Mouse (Mus musculus): ENCODE results near the gene Crmp1.

Gene Crmp1

DNA sequence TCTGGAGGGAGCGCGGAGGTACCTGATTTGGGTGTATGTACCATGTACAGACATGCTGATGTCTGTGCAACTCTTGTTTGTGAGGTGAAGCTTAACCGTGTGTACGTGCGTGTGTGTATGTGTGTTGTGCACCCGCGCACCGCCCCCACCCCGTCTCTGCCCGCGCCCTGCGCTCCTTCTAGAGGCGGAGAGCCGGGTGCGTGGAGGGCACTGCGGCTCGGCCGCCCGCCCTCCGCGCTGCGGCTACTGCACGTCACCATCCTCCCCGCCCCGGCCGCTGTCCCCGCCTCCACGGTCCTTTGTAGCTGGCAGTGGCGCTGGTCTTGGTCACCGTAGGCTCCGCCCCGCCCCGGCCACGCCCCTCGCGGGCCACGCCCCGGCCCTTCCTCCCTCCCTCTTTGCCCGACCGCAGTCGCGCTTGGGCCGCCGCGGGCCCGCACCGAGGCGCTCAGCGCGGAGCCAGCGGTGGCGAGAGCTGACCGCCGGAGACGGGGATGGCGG lies at the start of gene Crmp1:
Crmp1 (plus strand) TSS at position 290 of the 501 bp plus-strand sequence.
- DNase-seq (ENCODE audit: low spot score in 2 of 2): peak in 1 of 2 experiments; percentile 5

DNA sequence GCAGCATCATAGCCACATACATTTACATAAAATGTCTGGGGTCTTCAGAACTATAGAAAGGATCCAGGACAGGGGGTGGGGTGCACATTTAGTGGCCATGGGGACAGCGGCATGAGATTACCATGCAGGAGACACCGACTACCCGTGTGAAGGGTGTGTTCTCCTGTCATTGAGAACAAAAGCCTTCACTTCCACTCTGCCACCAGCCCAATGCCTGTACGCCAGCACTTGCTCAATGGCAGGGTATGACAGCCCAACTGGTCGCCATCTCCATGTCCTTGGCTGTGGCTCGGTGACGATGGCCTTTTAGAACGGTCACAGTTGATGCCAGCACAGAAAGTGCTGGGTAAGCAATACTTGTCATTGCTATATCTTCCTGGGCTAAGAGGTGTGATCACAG lies 45.5 kb upstream of the Crmp1 start:
- DNase-seq (ENCODE audit: low spot score in 2 of 2): no peak

DNA sequence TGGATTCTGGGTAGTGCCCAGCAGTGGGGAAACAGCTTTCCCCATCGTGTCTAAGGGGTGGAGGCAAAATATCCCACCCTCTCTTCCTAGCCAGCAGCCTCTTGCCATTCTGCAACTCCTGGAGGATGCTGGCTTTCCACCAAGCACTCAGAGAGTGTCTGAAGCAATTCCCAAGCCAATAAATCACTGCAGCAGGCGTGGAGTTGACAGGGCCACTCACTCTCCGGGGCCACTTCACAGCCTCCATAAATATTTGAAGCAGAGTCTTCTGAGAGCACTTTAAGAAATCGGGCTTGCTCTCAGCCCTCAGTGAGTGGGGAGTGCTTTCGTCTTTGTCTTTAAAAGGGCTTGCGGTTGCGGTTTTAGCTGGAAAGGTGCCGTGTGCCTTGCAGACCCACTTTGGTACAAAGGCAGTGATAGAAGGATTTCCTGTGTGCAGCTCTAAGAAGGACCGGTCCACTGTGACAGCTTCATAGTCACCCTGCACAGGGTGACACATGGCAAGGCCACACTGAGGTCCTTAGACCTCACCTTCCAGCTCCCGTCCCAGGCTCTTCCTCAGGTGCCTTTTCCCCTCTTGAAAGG lies 45.0 kb upstream of the Crmp1 start:
- DNase-seq (ENCODE audit: low spot score in 2 of 2): peak; percentile 6 to 26

DNA sequence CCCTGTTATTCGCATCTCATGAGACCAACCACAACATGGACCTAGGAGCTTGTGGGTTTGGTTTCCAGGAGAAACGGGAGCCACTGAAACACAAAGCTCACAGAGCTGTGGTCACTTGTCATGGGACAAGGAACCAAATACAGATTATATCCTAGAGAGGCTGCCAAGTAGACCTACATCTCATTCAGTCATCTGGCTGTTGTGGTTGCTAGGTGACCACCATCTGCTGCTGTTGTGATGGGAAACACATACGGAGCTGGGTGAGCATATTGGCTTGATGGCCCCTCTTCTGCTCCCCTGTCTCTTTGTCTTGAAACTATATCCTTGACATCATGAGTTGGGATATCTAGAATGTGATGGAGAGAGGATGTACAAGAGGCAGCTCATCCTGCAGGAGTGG lies 44.3 kb upstream of the Crmp1 start:
- DNase-seq (ENCODE audit: low spot score in 2 of 2): no peak

DNA sequence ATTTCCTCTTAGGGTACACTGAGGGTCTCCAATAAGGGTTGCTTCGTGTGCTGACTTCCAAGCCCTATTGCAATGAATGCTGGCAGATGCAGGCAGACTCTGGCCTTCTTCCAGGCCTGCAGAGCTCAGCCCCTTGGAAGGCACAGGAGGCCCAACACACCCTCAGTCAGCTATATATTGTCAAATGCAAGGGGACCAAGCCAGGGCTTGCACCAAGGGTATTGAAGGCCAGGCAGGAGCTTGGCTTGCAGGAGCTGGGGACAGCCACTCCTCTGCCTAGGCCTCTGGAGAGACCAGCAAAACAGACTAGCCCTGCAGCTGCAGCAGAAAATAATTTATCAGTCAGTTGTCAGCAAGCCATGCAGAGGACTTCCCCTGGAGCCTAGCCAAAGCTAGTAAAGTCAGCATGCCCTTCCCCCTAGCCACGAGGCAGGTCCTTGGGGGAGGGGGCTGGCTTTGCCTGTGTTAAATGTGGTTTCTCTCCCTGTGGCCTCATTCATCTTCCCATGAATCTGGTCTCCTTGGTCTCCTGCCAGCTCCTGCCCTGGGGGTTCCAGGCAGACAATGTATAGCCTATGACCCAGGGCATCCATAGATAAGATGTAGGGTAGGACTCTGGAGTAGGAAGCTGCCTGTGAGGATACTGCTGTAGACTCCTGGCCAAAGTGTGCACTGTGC lies 43.6 kb upstream of the Crmp1 start:
- no peak for DNase-seq (ENCODE audit: low spot score in 2 of 2)

DNA sequence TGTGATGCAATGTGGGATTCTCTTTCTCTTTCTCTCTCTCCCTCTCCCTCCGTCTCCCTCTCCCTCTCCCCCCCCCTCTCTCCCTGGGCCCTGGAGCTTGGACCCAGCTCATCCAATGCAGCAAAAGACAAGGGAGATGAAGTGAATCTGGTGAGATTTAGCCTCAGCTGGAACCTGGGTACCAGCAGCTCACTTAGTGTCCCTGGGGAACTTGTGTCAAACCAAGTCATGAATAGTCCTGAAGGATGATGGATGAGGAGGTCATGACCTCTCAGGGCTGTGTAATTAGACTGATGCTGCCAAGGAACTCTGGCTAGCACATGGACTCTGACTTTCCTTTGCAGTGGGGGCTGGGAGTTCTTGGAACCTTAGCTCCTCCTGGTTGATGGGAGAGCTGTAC lies 39.5 kb upstream of the Crmp1 start:
- DNase-seq (ENCODE audit: low spot score in 2 of 2): no peak

DNA sequence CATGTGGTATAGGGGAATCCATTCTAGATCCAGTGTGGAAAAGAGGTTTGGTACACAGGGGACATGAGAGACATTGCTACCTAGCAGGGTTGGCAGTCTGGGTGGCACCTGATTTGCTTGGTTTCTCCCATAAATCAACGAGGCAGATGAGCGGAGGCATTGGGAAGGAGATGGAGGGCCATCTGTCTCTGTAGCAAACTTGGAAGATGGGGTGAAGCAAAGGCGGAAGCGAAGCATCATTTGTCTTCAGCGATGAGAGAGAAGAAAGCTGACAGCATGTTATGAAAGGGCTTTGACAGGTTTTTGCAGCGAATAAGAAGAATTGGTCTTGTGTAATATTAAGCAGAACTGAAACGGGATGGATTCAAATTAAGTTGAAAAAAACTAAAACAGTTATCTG lies 36.9 kb upstream of the Crmp1 start:
- no peak for DNase-seq (ENCODE audit: low spot score in 2 of 2)

DNA sequence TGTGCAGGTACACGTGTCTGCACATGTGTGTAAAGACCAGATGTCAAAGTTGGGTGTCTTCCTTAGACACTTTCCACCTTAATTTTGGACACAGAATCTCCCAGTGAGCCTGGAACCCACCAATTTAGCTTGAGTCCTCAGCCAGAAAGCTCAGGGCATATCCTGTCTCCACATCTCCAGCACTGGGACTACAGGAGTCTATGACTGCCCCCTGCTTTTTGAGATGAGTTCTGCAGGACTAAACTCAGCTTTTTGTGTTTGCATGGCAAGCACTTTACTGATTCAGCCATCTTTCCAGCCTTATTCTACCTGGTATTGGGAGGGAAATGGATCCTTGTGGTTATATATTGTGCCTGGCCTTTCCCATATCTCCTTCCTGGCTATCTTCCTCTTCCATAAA lies 36.3 kb upstream of the Crmp1 start:
- DNase-seq (ENCODE audit: low spot score in 2 of 2): no peak

DNA sequence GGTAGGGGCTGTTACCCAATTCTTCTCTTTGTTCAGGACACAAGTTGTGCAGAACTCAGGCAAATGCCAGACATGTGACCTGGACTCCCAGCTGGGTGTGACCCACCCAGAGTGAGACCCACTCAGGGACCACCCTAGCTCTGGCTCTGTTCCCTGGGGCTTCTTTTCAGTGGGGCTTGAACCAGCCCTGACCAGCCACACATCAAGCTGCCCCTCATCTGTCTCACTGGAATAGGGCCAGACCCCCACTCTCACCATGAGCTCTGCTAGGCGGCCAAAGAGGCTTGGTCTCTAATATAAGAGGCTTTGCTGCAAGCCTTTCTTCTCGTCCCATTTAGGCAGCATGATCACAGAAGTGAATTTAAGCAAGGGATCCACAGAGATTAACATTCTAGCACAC lies 35.4 kb upstream of the Crmp1 start:
- no peak for DNase-seq (ENCODE audit: low spot score in 2 of 2)

DNA sequence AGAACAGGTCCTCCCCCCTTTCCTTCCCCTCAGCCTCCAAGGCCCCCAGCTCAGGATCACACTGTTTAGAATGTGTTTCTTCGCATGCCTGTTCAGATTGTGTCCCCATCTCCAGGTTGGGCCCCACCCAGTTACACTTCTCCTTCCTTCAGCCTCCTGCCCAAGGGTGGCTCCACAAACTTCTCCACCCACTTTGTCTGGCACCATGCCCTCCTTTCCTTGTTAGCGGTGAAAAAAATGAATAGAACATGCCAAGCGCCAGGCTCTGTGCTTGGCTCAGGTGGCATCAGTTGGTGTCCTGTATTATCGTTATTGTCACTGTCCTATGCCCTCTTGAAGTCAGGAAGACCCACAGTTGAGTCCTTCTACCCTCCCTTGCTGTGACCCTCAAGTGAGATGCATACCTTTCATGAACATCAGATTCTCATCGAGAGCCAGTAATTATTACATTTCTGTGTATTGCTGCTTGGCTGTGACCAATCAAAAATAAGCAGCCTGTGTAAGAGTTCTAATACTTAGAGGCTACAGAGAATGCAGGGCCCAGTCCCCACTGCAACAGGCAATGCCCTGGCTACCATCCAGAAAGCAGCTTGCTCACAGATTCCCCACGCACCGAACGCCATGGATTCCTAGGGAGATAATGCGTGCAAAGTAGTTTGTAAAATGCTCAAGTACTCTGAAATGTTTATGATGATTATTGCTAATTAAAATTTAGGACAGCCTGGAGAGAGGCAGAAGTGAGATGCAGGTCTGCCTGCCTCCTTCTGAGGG lies 28.6 kb upstream of the Crmp1 start:
- no peak for DNase-seq (ENCODE audit: low spot score in 2 of 2)

DNA sequence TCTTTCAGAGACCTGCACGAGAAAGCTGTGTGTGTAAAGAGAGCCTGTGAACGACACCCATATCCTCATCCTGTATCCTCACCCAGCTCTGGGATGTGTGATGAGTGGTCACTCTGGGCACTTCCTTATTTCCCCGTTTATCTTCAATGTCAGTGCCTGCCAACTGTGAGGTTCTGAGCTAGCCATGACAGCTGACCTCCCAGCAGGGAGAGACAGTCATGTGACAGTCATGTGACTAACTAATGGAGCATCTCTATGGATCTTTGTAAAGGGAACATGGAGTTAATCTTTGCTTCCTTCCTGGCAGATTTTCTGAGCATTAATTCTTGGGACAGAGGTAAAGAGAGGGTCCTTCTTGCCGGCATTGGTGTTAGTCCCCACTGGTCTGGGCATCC lies 28.0 kb upstream of the Crmp1 start:
- no peak for DNase-seq (ENCODE audit: low spot score in 2 of 2)

DNA sequence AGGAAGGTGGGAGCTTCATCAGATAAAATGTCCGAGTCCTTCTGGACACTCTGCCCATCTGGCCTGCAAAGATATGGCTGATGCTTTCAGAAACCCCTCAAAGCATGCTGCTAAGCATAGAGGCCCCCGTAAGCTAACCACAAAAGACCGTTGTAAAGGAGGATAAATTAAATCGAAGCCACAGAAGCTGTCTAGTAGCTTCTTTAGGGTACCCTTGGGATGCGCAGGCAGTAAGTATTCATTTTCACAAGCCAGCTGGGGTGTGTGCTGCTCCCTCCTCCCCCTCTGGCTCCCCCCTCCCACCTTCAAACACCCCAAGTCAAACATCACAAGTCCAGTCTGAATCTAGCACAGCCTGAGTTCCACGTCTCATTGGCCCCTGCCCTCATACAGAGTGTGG lies 27.1 kb upstream of the Crmp1 start:
- DNase-seq (ENCODE audit: low spot score in 2 of 2): no peak

DNA sequence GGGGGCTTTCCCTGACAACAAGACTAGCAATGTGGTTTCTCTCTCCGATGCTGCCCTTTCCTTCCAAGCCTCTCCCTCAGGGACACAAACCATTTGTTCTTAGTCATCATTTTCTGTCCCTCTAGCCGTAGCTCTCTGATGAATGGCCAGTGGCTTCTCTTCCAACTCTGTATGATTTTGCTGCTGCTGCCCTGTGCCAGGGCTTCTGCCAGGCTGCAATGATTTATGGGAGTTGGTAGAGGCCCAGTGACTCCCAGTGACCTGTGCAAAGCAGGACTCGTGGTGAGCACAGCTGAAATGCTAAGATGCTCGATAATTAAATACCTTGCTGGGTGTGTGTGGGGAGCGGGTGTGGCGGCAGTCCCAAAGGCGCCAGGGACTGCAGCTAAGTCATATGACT lies 26.5 kb upstream of the Crmp1 start:
- DNase-seq (ENCODE audit: low spot score in 2 of 2): no peak

DNA sequence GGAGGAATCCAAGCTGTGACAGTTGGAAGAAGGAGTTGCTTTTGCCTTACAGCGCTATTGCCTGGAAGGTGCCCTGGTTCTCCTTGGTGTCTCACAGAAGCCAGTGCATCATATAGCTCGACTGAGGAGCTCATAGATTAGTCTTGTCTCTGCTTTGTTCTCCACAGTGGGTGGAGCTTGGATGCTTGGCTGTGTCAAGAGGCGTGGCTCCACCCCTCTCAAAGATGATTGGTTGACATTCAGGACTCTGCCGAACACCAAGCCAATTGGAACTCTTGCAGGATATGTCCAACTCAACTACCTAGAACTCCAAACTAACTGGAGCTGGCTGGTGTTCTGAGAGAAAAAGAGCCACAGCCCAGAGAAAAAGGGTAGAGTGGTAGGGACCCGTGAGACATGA lies 22.1 kb upstream of the Crmp1 start:
- DNase-seq (ENCODE audit: low spot score in 2 of 2): no peak

DNA sequence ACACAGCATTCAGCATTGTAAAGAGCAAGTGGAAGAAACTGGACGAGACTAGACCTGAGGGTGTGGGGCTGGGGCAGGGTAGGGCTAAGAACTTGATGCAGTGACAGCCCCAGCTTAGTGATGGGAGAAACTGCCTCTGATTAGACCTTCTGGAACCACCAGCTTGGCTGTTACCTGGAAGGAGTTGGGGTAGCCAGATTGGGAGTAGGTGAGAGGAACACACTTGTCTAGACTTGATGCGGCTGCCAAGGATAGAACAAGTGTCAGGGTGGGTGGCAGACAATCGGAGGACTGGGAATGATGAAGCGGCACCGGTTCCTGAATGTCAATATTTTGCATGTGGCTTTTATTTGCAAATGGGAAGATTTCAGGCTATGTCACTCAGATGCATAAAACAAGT lies 21.2 kb upstream of the Crmp1 start:
- DNase-seq (ENCODE audit: low spot score in 2 of 2): no peak

DNA sequence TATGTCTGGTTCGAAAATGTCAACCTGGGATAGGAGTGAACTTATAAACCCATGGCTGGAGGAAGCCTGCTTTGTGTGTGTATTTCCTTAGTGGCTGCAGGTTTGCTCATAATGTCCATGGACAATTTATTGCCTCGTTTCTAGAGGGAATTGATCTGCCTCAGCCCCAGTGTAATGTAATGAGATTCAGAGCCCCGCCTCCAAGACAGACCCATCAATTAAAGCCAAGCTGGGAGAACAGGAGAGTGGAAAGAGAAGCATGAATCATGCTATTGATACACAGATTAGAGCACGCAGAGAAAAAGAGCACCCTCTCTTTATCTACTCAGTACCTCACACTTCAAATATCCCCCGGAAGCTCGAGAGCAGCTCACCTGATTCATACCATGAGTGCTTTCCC lies 20.2 kb upstream of the Crmp1 start:
- no peak for DNase-seq (ENCODE audit: low spot score in 2 of 2)

DNA sequence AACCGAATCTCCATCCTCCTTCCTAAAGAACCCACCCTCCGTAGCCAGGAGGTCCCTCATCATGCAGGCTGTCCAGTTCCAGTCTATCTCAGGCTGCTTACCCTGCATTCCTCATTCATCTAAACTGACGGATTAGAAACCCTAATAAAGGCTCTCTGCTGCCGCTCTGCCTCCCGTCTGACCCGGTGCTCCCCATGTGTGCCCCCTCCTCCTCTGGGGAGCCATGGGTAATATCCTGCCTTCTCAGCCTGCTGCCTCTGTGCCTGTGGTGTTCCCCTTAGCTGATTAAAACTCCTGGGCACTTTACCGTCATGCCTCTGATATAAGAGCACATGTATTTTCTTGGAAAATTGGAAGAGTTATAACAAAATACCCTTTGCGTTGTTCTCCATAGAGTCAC lies 19.4 kb upstream of the Crmp1 start:
- DNase-seq (ENCODE audit: low spot score in 2 of 2): no peak

DNA sequence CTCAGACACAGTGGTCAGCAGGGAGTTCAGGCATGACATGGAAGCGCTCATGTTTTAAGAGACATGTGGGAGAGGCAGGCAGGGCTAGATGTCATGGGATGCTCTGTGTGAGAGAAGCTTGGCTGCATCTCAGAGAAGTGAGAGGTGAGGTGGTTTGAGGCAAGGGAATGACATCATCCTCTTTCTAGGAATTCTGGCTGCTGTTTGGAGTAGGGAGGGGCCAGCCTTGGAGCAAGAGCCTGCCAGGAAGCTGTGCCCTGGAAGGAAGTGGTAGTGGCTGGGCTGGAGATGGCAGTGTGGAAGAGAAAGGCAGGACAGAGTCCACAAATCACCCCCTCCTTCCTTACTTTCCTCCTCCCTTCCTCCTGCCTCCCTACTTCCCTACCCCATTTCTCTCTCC lies 16.0 kb upstream of the Crmp1 start:
- no peak for DNase-seq (ENCODE audit: low spot score in 2 of 2)

DNA sequence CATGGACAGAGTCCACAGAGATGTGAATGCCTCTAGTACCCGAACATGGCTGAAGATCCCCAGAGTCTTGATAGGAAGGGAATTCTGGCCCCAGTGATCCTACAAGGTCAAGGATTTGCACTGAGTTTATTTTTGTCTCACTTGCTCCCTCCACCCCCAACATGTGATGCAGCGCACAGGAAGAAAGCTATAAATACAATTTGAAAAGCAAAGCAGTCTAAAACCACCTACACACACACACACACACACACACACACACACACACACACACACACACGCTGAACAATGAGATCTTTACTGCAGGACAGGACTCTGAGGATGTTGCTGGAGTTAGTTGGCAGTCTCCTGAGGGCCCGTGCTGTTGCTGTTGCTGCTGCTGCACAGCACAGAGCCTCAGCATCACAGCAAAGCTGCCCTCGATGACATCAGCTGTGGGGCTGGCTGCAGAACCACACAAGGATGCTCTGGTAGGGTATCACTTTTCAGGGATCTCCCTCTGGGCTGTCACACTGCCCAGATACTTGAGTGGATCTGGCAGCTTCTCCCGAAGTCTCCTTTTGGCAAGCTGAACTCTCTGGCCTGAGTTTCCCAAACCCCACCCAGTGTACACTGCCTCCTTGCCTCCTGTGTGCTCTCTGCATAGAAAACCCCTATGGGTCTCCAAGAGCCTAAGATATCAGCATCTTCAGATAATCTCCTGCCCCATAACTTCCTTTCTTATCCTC lies 13.6 kb upstream of the Crmp1 start:
- DNase-seq (ENCODE audit: low spot score in 2 of 2): no peak

DNA sequence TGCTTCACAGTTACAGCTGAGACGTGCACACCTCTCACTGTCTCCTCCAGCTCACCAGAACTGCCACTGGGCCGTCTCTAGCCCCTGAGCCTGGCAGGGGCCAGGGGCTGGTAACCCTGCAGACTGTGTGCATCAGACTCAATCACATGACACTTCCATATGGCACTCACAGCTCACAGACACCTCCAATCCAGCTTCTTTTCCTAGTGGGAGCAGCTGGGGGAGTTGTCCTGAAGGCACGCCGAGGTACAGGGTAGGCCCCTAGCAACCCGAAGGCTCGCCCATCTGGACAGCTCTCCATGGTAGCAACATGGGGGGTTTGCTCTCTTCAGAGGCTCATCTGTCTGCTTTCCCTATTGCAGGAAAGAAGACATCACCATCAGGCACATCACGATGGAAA lies 12.8 kb upstream of the Crmp1 start:
- no peak for DNase-seq (ENCODE audit: low spot score in 2 of 2)

DNA sequence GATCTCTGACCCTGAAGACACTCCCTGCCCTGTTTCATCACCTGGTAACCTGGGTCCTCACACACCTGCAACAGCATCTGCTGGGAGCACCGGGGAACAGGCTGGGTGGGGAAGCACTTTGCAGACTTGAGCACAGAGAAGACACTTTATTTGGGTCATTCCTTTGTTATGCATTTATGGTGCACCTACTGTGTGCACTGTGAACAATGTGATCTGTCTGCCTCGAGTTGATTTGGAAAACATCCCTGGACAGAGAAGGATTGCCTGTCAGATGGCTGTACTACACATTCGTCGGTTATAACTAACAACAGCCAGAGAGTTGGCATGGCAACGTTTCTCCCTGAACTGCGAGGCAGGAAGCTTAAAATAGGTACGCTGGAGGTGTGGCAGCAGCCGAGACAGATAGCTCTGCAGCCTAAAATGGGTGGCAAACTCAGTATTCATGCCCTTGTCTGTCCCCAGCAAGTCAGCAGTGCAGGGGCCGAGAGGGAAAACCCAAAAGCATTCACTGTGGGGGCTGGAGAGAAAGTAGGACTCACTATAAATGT lies 8.7 kb upstream of the Crmp1 start:
- no peak for DNase-seq (ENCODE audit: low spot score in 2 of 2)

DNA sequence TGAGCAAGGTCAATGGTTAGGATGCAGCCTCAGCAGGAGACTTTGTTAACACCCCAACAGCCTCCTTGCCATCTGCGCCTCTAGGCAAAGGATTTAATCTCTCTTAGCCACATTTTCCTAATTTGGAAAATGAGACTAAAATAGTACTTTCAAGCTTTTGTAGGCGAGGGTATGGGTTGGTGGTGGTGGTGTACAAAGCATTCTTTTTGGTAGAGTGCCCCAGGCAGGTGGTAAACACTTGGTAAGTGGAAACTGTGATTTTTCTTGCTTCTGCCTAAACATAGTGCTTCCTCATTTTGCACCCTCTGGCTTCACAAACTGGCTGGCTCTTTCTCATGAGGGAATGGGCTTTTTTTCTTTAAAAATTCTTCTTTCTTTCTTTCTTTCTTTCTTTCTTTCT lies 3.1 kb upstream of the Crmp1 start:
- no peak for DNase-seq (ENCODE audit: low spot score in 2 of 2)
